Mouse (Mus musculus): Measurements from ENCODE around the gene Slc1a7.

Gene Slc1a7

GRCm38 (mm10) chr4:108008541-108008940, 40.4 kb downstream of the Slc1a7 start:
- no peak for DNase-seq (ENCODE audit: low spot score in 2 of 2)

GRCm38 (mm10) chr4:108014466-108014865, 46.3 kb downstream of the Slc1a7 start:
- no peak for DNase-seq (ENCODE audit: low spot score in 2 of 2)

DNA sequence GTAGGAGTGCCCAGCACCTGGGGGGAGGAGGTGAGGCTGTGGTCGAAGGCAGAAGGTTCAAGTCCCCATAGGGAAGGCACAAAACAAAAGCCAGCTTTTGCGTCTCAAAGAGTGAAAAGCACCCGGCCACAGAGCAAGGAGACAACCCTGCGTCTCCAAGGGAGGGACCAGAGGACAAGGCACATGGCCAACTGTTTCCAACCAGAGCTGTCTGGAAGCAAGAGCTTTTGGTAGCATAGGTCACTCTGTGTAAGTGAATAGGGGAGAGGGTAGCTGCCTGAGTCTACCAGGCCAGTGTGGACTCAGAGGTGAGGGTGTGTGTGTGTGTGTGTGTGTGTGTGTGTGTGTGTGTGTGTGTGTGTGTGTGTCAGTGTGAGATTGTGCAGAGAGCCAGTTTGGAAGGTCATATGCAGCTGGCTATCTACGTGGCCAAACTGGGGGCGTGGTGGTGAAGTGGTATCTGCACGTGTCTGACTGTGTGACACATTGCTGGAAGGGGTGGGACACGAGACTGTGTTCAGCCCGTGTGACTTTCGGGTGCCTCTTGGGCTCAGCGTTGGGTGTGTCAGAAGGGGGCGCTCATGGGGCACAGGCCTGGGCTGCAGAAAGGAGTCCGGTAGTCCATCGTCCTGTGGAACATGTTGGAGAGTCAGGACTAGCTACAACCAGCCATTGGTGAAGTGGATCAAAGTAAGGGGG, 47.1 kb downstream of the Slc1a7 start:
- peak; percentile 44 to 76 for DNase-seq (ENCODE audit: low spot score in 2 of 2)

DNA sequence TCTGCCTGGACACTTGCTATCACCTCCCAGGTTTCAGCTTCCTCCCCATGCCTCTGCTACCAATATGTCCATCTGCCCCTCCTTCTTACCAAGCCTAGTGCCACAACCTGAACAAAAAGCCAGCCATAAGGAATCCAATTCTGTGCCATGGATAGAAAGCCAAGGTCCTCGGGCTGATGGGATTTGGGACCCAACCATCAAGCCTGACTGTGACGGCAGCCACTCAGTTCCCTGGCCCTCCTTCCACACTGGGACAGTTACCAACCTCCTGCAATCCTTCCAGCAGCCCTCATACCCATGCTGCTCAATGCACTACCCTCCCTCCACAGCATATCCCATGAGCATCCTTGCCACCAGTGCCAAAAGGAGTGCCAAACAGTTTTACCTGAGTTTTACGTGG, 48.2 kb downstream of the Slc1a7 start:
- no peak for DNase-seq (ENCODE audit: low spot score in 2 of 2)

GRCm38 (mm10) chr4:108017839-108018238, 49.7 kb downstream of the Slc1a7 start:
- DNase-seq (ENCODE audit: low spot score in 2 of 2), result no peak

DNA sequence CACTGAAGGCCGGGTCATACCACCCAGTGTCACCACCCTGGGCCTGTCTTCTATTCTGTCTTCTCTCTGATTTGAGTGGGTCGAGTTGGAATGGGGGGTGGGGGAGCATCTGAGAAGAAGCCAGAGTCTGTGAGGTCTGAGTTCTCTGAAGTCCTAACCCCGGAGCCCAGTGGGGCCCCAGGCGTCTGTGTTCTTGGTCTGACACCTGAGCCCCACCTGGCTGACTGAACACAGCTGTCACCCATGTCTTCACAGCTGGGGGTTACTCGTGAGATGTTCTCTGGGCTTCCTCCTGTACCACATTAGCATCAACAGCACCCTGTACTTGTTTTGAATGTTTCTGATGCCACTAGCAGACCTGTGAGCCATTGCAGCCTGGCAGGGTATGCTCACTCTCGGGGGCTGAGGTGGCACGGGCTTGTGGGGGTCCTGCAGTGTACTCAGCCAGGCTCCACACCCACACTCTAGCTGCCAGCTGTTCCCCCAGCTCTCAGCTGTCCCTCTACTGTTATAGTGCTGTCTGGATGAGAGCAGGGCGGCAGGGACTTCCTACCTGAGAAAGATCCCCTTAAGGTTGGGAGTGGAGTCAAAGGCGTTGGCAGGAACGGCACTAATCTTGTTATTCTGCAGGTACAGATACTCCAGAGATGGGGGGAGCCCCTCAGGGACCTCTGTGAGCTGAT, 50.2 kb downstream of the Slc1a7 start:
- DNase-seq (ENCODE audit: low spot score in 2 of 2), result no peak

GRCm38 (mm10) chr4:108018961-108019921, 51.1 kb downstream of the Slc1a7 start:
- no peak for DNase-seq (ENCODE audit: low spot score in 2 of 2)

GRCm38 (mm10) chr4:108020178-108020577, 52.0 kb downstream of the Slc1a7 start:
- DNase-seq (ENCODE audit: low spot score in 2 of 2), result no peak

DNA sequence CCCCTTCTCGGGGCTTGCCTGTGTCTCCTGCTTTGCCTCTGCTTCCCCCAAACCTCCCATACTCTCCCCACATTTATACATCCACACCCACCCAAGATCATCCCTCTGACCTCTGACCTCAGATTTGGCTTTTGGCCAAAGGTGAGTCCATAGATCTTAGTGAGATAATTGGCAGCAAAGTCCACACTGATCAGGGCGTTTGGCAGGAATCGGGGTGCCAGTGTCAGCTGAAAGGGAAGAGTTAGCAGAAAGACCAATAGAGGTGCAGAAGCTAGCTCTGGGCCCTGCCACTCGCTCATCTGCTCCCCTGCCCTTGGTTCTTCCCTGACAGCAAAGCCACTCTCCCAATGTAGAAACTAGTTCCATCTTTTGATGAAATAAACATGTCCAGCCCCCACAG, 55.1 kb downstream of the Slc1a7 start:
- DNase-seq (ENCODE audit: low spot score in 2 of 2), result no peak

DNA sequence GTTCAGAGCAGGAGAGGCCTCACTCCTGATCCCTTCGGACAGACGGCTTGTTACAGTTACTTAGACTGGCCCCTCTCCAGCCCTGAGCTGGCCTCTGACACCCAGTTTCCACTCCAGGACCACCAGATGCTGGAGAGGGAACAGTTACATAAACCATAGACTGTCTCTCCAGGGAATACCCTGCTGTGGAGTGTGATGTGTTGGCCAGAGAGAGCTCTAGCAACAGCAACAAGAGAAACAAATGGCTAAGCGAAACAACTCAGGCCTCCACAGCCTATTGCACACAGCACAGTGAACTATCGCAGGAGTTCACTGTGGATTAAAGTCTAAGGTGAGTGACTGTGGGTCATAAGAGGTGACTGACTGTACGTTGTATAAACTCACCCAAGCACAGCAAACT, 56.5 kb downstream of the Slc1a7 start:
- no peak for DNase-seq (ENCODE audit: low spot score in 2 of 2)

DNA sequence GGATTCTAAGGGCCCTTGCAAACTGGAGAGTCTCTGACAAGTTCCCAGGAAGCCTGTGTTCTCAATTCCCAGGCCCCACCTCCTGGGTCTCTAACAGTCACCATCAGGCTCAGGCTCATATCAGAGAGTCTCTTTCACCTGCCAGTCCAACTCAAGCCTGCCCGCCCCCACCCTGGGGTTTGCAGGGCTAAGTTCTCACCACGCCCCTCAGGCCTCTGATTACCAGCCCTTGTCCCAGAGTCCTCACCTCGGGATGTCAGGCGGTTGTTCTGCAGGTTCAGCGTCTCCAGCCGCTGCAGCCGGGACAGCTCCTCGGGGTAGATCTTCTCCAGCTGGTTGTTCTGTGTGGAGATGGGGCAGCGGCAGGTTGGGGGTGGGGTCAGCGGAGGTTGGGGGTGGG, 57.1 kb downstream of the Slc1a7 start:
- peak in 1 of 2 experiments; percentile 40 for DNase-seq (ENCODE audit: low spot score in 2 of 2)

- no peak for DNase-seq (ENCODE audit: low spot score in 2 of 2)
Measured at GRCm38 (mm10) chr4:108026193-108026592, 58.1 kb downstream of the Slc1a7 start.

GRCm38 (mm10) chr4:108030888-108031501, 62.9 kb downstream of the Slc1a7 start:
- no peak for DNase-seq (ENCODE audit: low spot score in 2 of 2)

DNA sequence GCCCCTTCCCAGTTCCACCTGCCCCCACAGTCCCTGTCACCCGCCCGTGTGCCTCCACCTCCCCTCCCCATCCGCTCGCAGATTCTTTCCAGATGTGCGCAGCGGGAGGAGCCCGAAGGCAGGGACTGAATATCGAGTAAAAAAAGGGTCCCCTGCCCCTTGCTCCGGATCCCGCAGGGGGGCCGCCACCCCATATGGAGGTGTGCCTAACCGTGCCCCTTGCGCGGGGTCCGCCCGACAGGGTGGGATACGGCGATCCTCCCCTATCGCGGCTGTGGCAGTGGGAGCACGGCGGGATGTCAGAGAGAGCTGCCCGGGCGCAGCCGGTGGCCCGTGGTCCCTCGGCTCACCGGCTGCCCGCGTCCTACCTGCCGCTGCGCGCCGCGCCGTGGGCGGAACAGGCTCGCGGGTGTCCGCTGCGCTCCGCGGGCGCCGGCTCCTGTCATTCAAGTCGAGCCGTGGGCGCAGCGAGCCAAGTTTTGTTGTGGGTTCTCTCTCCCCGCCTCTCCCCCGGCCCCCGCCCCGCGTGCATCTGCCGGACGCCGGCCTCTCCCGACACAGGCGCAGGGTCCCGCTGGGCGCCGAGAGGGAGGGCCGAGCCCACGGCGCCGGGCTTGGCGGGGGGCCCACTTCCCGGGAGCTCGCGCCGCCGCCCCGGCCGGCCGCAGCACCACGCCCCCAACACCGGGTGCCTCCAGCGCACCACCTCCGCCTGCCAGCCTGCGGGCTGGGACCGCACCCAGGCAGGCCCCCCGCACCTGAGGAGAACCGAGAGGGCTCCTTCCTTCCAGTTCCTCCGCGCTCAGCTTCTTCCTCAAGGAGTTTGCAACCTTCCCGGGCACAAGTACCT, 63.6 kb downstream of the Slc1a7 start:
- DNase-seq (ENCODE audit: low spot score in 2 of 2), result peak; percentile 31 to 45

GRCm38 (mm10) chr4:108032352-108032849, 64.3 kb downstream of the Slc1a7 start:
- no peak for DNase-seq (ENCODE audit: low spot score in 2 of 2)

GRCm38 (mm10) chr4:108033041-108033764, 65.1 kb downstream of the Slc1a7 start:
- no peak for DNase-seq (ENCODE audit: low spot score in 2 of 2)

GRCm38 (mm10) chr4:108037027-108037426, 68.9 kb downstream of the Slc1a7 start:
- DNase-seq (ENCODE audit: low spot score in 2 of 2), result peak in 1 of 2 experiments; percentile 25

- DNase-seq (ENCODE audit: low spot score in 2 of 2), result no peak
Measured at GRCm38 (mm10) chr4:108045136-108046107, 77.3 kb downstream of the Slc1a7 start.

DNA sequence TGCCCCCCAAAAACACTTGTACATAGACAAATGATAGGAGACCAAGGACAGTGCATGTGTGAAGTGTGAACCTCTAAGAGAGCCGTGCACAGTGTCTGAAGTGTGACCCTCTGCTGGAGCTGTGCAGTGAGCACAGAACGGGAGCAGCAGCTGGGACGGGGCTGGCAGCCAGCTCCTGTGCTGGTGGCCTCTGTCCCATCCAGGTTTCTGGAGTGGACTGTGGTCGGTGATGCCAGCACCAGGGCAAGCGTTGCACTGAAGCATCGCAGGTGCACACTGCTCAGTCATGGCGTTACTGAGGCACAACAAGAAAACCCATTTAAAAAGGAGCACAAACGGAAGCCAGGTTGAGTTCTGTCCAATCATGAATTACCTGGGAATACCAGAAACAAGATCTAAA, 78.0 kb downstream of the Slc1a7 start:
- no peak for DNase-seq (ENCODE audit: low spot score in 2 of 2)
